Mouse (Mus musculus) A20 (cell line): ENCODE data around the gene Msl3l2.

Source experiments
- DNase-seq: peaks from one replicate; pipeline ENCODE4 v3.0.0-alpha.2; 2011; ENCODE audit warnings: low read depth, low spot score

Gene Msl3l2

DNA sequence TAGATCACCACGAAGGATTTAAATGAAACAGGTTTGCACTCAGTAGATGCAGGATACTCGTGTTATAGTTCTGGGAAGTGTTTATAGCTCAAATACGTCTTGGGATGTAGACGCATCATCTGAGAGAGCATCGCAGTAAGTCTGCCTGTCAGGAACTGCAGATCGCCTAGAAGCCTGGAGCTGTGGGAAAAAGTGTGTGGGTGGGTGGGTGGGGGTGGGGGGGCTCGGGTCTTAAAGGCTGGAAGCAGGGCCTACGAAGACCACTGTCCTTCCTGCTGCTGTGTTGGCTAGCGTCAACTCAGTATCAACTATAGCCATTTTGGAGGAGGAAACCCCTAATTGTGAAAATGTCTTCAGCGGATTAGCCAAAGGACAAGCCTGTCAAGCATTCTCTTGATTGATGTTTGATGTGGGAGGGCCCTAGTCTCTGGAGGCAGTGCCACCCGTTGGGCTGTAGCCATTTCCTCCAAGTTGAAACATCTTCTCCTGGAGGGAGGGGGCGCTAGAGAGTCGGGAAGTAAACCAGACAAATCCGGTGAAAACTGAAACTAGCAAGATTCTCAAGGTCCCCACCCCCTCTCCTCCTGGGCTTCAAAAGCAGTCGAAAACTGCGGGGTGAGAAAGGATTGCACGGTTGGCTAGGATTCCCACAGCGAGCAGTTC lies at the start of gene Msl3l2:
Msl3l2 (plus strand) TSS at position 585 of the 663 bp plus-strand sequence.
- DNase-seq, result peak; percentile 10

DNA sequence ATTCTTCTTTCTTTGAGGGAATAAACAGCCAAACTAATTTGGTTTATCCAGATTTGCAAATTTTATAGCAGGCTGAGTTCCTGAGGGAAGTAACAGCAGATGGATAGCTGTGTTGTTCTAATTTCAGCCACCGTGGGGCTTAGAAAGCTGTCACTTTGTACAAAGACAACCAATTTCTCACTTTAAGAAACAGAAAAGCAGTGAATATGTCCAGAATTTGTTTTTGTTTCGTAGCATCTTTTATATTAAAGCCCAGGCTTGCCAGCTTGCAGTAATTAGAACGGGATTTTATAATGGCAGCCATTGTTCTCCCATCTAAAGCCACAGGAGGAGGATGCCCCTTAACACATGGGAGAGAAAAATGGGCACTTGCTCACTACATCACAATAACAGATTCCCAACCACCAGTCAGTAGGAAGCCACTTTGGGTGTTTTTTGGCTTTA lies 47.7 kb upstream of the Msl3l2 start:
- no peak for DNase-seq

DNA sequence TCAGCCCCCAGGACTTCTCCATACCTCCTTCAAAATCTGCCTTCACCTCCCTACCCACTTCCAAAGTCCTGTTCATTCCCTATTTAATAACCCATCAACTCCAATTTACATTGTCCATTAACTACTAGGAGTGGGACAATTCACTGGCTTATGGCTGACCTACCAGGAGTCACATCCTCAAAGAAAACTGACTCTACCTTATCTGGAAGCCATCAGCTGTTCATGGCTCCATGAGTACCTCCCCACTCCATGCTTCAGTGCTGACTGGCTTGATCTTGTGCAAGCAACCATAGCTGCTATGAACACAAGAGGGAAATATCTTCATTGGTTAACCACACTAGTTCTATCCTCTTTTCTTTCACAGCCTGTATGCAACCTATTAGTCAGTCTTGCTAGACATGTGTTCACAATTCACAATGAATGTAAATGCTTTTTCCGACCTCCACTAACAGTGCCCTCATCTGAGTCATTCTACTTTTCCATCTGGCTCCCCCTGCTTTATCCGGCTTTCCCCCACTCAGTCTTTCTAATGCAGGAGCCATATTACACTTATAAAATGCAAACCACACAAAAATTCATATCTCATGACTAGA lies 45.4 kb upstream of the Msl3l2 start:
- DNase-seq, result no peak

DNA sequence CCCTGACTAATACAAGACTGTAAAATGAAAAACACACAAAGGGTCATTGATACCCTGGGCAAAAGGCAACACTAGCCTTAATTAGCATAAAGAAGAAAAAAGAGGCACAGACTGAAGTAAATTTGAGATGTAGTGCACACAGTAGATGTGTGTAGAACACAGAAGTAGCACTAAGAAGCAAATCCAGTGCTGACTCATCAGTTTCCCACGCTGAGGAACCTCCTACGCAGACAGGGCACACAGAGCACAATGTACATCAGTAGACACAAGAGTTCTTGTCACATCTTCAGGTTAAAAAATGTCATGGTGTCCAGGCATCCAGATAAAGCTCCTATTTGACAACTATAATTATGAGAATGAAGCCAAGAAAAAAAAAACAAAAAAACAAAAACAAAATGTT lies 44.0 kb upstream of the Msl3l2 start:
- no peak for DNase-seq

DNA sequence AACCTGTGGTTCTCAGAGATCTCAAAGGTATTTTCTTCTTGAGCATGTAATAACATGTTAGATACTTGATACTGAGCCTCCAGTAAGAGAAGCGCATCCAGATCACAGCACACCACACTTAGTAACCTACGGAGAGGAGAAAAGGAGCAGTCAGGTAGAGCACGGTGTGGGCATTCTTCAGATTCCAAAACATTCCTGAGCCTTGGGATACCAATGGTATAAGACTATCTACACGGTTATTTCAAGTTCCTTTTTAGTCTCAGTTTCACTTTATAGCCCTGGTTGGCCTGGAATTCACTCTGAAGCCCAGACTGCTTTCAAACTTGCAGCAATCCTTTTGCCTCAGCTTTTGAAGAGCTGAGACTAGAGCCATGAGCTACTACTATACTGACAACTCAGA lies 17.0 kb upstream of the Msl3l2 start:
- no peak for DNase-seq

DNA sequence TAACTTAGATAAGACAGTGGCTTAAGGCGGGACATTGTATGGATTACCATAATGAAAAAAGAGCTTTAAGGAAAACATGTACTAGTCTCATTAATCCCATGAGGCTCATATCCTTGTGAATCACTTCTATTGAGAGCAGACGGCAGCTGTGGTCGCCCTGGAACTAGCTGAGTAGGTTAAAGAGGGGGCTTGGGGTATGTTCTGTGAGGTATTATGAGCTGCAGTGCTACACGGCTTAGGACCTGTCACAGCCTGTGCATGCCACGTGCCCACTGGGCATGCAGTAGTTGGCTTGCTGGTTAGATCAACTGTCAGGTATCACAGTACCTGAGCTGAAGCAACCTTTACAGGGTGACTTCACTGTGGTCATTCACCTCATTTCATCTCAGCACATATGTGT lies 12.1 kb upstream of the Msl3l2 start:
- no peak for DNase-seq

DNA sequence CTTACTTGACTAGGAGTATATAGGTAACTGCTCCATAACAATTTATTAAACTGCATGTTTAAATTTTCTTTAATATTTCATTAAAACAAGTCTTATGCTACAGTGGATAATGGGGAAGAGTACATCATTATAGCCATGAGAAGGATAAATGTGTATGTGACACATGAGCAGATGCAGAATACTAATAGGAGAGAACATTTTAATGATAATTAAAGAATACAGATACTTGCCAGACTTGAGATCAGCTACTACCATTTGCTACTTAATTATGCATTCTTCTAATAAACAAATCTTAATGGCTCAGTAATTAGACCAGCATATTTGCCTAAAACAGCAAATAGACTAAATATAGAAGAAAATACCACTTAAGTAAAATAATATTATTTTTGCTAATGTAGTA lies 10.0 kb upstream of the Msl3l2 start:
- DNase-seq, result no peak

DNA sequence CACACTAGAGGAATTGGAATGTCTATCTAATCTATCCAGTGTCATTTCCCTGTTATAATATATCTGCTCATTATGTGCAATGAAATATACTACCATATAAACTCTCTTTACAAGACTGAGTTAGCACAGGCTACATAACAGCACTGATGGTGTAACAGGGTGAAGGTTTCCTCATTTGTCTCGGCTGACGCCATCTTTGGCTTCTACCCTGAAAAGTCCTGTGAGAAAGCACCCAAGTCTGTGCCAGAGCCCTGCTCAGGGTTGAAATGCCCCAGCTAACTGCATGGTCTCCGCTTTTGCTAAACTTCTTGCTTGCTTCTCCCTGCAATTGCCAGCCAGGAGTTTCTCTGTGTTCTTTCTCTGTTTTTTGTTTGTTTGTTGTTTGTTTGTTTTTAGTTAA lies 7.6 kb upstream of the Msl3l2 start:
- no peak for DNase-seq

DNA sequence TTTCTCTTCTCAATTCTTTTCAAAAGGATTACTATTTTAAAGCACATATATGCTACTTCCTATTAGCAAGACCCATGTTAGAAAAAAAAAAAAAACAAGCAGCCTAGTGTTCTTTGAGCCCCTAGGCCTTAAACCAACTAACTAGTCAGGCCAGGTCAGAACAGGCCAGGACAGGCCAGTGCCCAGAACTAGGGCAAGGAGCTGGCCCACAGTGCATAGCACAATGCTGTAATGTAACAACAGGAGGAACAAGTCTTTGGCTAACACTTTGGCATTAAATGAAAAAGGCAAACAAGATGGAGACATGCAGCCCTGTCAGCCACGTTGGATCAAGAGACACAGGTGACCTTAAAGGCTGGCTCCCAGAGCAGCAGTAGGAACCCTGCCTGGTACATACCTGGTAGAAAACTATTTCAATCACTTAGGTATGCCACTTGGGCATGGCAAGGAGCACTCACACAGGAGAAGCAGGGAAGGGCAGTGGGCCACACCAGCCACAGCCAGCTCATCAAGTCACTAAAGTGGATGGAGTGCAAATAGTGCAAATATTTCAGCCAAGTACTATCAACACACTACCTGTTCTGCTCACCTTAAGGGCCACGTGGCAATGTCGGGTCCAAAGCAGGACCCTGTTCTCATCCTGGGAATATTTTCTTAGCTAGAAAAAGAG lies 6.9 kb upstream of the Msl3l2 start:
- no peak for DNase-seq

DNA sequence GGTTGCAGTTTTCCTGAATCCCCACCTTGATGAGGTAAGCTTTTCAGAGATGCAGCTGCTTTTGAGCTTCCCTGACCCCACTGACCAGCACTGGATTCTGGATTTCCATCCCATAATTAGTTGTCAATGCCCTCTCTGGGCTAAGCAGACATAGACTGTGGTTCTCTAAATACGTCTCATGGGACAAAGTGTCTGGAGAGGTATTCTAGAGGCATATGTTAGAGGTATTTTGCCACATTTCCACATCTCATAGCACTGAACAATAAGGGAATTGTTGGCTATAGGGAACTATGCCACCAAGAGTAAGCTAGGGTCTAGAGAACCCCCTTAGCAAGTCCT lies 248 bp downstream of the Msl3l2 start:
- no peak for DNase-seq

DNA sequence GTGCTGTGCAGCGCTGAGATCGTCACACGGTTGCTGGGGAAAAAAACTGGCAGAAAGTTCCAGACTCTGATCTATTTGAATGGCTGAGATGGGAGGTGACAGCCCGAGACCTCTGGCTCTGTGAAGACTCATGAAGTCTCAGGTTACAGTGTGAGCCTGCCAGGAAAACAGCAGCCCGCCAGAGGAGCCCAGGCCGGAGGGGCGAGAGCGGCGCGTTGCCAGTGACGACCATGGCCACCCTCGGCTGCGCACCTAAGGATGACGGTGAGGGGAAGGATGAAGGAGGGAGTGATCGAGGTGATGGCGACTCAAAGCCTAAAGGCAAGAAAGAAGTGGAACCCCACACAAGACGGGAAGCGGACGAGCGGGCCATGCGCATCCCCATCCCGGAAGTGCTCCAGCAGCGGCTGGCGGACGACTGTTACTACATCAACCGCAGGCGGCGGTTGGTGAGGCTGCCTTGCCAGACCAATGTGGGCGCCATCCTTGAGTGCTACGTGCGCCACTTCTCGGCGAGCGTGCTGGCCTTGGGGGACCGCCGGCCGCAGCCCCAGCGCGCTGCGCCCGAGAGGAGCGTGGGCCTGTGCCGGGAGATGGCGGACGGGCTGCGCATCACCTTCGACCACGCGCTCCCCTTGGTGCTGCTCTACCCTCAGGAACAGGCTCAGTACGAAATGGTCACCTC lies 8.4 kb downstream of the Msl3l2 start:
- no peak for DNase-seq

DNA sequence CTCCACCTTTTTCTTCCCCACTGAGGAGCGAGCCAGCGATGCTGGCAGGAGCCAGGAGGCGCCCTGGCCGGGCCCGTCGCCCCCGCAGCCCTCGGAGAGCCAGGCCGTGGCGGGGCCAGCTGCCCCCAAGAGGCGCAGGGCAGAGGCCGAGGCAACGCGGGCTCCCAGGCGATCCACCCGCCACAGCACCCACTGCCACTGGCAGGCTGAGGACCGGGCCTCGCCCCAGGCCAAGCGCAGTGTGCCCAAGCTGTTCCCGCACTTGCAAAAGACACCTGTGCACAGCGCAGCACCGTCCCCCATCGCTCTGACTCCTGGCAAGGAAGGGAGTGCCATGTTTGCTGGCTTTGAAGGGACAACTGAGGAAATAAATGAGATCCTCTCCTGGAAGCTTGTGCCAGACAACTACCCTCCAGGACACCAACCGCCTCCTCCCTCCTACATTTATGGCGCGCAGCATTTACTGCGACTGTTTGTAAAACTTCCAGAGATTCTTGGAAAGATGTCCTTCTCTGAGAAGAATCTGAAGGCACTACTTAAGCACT lies 9.0 kb downstream of the Msl3l2 start:
- no peak for DNase-seq

DNA sequence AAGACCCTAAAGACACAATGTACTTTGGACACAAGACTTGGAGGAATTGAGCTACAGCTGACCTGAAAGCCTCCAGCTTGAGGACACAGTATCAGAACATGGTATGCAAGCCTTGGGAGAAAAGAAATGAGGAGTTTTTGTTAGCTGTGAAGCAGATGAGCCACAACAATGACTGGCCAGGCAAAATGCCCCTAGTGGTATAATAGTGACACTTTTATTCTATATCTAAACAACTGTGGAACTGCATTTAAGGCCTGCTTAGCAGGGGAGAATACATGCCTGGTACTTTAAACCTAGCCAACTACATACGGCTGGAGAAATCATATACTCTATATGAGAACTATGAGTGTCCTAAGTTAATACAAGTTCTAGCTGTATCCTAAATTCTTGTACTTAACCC lies 20.3 kb downstream of the Msl3l2 start:
- DNase-seq, result no peak

DNA sequence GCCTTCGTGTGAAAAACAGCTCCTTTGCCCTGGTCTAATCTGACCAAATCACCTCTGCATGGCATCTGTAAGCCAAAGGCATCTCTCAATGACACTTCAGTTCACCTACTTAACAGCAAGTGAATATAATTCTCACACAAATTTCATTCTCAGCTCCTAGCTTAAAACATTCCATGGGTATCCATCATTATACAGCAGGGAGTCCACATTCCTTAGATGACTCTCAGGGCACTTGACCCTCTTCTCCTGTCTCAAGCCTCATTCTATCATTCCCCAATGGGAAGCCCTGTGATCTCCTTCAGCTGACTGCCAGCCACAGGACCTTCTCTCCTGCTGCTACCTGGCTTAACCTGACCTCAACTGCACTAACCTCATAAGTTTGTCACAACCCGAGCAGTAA lies 22.9 kb downstream of the Msl3l2 start:
- no peak for DNase-seq

DNA sequence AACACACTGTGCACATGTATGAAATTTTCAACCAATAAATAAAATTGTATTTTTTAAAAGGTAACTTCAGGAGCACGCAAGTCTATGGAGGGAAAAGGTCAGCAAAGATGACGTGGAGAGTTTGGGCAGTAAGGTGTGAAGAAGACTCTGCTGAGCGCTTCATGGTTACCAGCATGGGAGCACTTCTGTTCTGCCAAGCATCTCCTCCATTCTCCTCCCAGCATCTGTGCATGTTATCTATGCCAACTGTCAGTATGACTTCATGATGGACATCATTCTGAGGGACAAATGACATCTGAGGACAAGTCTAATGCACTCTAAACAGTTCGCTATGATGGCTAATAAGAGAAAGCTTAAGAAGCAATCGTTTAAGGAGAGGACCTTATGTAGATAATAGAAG lies 30.5 kb downstream of the Msl3l2 start:
- no peak for DNase-seq

DNA sequence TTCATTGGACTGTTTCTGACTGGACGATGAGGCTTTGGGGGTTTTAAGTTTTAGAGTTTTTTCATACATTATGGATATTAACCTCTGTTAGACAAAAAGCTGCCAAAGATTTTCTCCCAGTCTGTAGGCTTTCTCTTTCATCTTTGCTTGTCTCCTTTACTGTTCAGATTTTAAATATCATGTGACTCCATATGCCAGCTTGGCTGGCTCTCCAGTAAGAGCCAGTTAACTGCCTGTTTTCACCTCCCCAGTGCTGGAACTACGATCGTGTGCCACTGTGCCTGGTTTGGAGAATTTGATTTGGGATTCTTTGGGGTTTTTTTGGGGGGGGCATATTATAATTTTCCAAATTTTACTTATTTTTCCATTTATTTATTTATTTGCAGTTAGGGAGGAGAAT lies 42.2 kb downstream of the Msl3l2 start:
- no peak for DNase-seq

DNA sequence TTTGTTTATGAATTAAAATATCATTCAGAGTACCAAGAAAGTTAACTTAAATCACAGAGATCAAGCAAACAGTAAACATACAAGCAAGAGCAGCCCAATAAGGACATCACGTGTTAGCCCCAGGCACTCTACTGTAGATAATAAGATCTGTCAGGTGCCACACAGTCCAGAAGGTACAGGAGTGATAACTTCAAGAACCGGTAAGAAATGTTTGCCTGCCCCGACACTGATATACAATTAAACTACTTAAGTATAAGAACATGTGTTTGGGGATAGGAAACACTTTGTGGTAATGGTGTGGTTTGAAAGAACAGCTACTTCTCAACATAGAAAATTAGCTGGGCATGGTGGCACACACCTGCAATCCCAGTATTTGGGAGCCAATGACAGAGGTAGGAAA lies 50.2 kb downstream of the Msl3l2 start:
- no peak for DNase-seq

DNA sequence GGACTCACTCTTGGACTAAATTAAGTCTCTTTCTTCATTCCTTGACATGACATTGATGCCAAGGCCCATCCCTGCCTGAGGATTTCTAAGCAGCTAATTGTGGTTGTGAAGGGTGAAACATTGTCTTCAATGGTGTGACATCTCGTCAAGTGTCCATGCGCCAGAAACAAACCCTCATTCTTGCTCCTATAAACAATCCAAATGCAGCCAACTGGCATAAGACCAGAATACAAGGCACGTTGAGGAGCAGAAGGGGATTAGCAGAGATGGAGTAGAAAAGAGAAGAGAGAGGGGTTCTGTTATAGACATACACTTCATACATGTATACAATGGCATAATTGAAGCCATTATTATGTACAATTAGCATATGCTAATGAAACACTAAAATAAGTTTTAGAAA lies 51.5 kb downstream of the Msl3l2 start:
- DNase-seq, result no peak

DNA sequence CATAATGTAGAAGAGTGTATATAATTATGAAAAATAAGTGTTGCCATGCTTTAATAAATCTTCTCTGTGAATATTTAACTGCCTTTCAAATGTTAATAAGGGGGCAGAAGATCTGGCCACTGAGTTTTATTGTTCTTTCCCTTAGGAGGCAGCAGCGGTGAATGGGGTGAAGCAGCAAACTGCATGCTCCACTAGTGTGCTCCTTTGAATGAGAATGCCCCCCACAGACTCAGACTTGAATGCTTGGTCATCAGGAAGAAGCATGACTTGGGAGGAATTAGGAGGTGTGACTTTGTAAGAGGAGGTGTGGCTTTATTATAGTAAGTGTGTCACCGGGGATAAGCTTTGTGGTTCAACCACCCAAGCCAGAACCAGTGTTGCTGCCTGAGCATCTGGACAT lies 52.0 kb downstream of the Msl3l2 start:
- no peak for DNase-seq

DNA sequence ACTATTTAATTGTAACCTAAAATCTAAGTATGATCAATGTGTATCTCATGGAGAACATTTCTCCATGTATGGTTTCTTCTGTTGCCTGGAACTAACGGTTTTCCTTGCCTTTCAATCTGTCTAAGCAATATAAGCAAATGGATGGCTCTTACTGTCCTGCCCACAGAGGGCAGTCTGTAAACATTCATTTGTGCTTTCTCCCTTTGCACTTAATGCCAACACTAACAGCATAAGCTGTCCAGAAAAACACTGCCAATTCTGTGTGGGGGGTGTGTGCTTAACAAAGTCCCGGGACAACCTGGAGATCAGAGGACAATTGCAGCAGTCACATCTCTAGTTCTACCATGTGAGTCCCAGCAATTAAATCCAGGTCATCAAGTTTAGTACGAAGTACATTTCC lies 57.7 kb downstream of the Msl3l2 start:
- peak; percentile 3 for DNase-seq

DNA sequence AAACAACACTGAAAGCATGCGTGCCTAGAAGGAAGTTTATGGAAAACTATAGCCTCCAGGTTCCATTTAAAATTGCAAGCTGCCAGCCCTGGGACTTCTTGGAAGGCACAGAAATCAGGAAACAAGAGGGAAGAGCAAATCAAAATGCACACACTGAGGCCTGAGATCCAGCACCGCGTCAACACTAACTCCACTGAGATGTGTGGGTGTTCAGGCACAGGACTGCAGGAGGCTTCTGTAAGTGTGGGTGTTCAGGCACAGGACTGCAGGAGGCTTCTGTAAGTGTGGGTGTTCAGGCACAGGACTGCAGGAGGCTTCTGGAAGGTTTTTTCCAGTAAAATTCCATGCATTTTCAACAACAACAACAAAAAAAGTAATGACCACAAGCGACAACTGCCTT lies 59.0 kb downstream of the Msl3l2 start:
- DNase-seq, result no peak
